Mouse (Mus musculus) ES-E14 (cell line): Measurements from ENCODE around the gene Uaca. TPM values are rescaled to one million over a fixed set of nuclear protein-coding genes. Genes with fewer than 3 reads are reported as not detected.

Experiments
- DNase-seq: peaks from one replicate; pipeline ENCODE4 v3.0.0-alpha.2; 2013; ENCODE audit warnings: low read depth, low spot score
- H3K27ac ChIP-seq: 2 replicates; pipeline ENCODE4 v1.5.1; 2012; ENCODE audit warnings: low read depth, mild to moderate bottlenecking, low read length, moderate library complexity, mixed read lengths; ENCODE audit not compliant: poor library complexity, insufficient read depth, severe bottlenecking
- H3K36me3 ChIP-seq: 2 replicates; pipeline ENCODE4 v1.6.1; 2012; ENCODE audit warnings: mild to moderate bottlenecking, low read length, moderate library complexity, mixed read lengths; ENCODE audit not compliant: control insufficient read depth, poor library complexity, insufficient read depth, severe bottlenecking
- H3K4me1 ChIP-seq, 2 experiments: fragments of 150-350 bp in 1 of 2; sonication (generic) in 1 of 2; 2 replicates each; pipeline ENCODE4 v1.6.1; 2012; ENCODE audit warnings: low read length in 2 of 2, mild to moderate bottlenecking in 1 of 2, mixed read lengths in 1 of 2; ENCODE audit not compliant: control insufficient read depth in 2 of 2, insufficient read depth in 2 of 2, poor library complexity in 1 of 2
- H3K4me3 ChIP-seq, 2 experiments: fragments of 150-350 bp in 1 of 2; sonication (generic) in 1 of 2; 2 replicates each; pipeline ENCODE4 v1.5.1; 2012; ENCODE audit warnings: low read length in 2 of 2, low read depth in 1 of 2, mild to moderate bottlenecking in 1 of 2, mixed read lengths in 1 of 2; ENCODE audit not compliant: insufficient read depth in 1 of 2, poor library complexity in 1 of 2, severe bottlenecking in 1 of 2
- H3K9ac ChIP-seq: 2 replicates; pipeline ENCODE4 v1.6.1; 2012; ENCODE audit warnings: low read depth, mild to moderate bottlenecking, low read length, mixed read lengths; ENCODE audit not compliant: poor library complexity, insufficient read depth, severe bottlenecking
- H3K9me3 ChIP-seq: fragments of 150-350 bp; sonication (generic); 2 replicates; pipeline ENCODE4 v1.6.1; 2012; ENCODE audit warnings: low read depth, mild to moderate bottlenecking, low read length; ENCODE audit not compliant: control insufficient read depth, insufficient read depth
- CHD2 ChIP-seq: IDR thresholded peaks from 2 replicates; pipeline ENCODE4 v1.6.1; 2014; ENCODE audit warnings: mild to moderate bottlenecking, low read depth, low read length, inconsistent platforms
- HCFC1 ChIP-seq: IDR thresholded peaks from 2 replicates; pipeline ENCODE4 v1.6.1; 2012; ENCODE audit warnings: low read length, inconsistent platforms, borderline replicate concordance; ENCODE audit not compliant: insufficient read depth
- MAFK ChIP-seq: IDR thresholded peaks from 2 replicates; pipeline ENCODE4 v1.6.1; 2014; ENCODE audit warnings: mild to moderate bottlenecking, low read depth, low read length, inconsistent platforms; ENCODE audit not compliant: insufficient read depth
- ZC3H11A ChIP-seq: IDR thresholded peaks from 2 replicates; pipeline ENCODE4 v1.6.1; 2012; ENCODE audit warnings: low read depth, mild to moderate bottlenecking, inconsistent platforms, low read length, borderline replicate concordance
- ZNF384 ChIP-seq: IDR thresholded peaks from 2 replicates; pipeline ENCODE4 v1.6.1; 2012; ENCODE audit warnings: low read depth, low read length, inconsistent platforms
- in situ Hi-C, 2 experiments: fragments of 600-800 bp; cut with MboI; formaldehyde crosslinking; loops; one replicate each; pipeline ENCODE4 v1.15.1; 2025; ENCODE audit warnings: low sequenced_read_pairs in 2 of 2, inconsistent platforms in 1 of 2; ENCODE audit not compliant: unreplicated experiment in 2 of 2
- total RNA-seq: library from RNA; depleted of rRNA; stranded (reverse); fragments of 300-350 nt; gene quantifications from 2 replicates; pipeline ENCODE4 v1.2.3, GENCODE M21; 2012

Gene Uaca
- total RNA-seq, 1 experiment, result 22.1 TPM

GRCm38 (mm10) chr9:60800663-60801382 is 6.5 kb downstream of the Uaca start:
- Histone ChIP-seq H3K4me1 (peaks cover 1 to 2% of the 10 kb centered on the region in 2 experiments; a peak in 1 of 4 replicates), H3K36me3 (no peaks in the 10 kb centered on the region), H3K27ac (no peak overlapping the region), H3K9ac (no peak overlapping the region), H3K4me3 (no peak overlapping the region), H3K9me3 (no peaks in the 10 kb centered on the region)
- no peak for TF ChIP-seq ZC3H11A
- no peak for TF ChIP-seq CHD2
- no peak for TF ChIP-seq ZNF384
- TF ChIP-seq HCFC1, result no peak
- TF ChIP-seq MAFK, result no peak
- DNase-seq, result no peak
- in situ Hi-C loops, result no loop called here

DNA sequence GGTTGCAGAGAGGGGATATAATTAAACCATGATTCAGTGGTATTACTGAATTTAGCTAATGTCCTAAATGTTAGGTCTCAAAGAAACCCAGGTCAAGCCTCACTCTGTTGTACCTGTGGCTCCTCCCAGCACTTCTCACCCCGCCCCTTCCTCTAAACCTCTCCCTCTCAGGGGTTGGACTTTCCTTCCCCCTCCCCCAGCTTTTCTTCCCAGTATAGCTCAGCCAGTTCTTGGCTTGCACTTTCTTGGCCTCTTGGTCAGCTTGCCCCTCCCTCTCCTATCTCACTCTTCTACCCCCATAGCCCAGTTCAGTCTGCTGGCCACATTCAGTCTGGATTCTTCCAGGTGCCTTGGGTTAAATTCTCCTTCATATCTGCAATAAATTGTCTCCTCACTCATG is 7.4 kb downstream of the Uaca start:
- H3K36me3 ChIP-seq, result no peaks in the 10 kb centered on the region
- peaks cover 1 to 2% of the 10 kb centered on the region in 2 experiments; a peak in 1 of 4 replicates for H3K4me1 ChIP-seq
- H3K4me3 ChIP-seq, result no peak overlapping the region
- H3K9ac ChIP-seq, result no peak overlapping the region
- H3K27ac ChIP-seq, result no peak overlapping the region
- TF ChIP-seq ZC3H11A, result no peak
- no peak for TF ChIP-seq ZNF384
- TF ChIP-seq MAFK, result no peak
- no peak for TF ChIP-seq CHD2
- no peak for TF ChIP-seq HCFC1
- H3K9me3 ChIP-seq, result no peaks in the 10 kb centered on the region
- DNase-seq, result no peak
- in situ Hi-C loops, result no loop called here

- Histone ChIP-seq H3K9ac (no peak overlapping the region), H3K4me3 (no peak overlapping the region), H3K4me1 (peaks cover 1 to 2% of the 10 kb centered on the region in 2 experiments; a peak in 1 of 4 replicates), H3K36me3 (no peaks in the 10 kb centered on the region), H3K9me3 (no peaks in the 10 kb centered on the region), H3K27ac (no peak overlapping the region)
- in situ Hi-C loops, result no loop called here
- no peak for TF ChIP-seq CHD2
- no peak for TF ChIP-seq HCFC1
- TF ChIP-seq ZC3H11A, result no peak
- no peak for TF ChIP-seq MAFK
- no peak for TF ChIP-seq ZNF384
- DNase-seq, result no peak
These were observed 8.0 kb downstream of the Uaca start for GRCm38 (mm10) chr9:60802341-60802740.

GRCm38 (mm10) chr9:60806021-60806420 is 11.7 kb downstream of the Uaca start:
- no peak overlapping the region for H3K4me3 ChIP-seq
- H3K9me3 ChIP-seq, result no peaks in the 10 kb centered on the region
- H3K36me3 ChIP-seq, result no peaks in the 10 kb centered on the region
- TF ChIP-seq ZNF384 (no peak), HCFC1 (no peak), CHD2 (no peak), ZC3H11A (no peak), MAFK (no peak)
- H3K27ac ChIP-seq, result no peak overlapping the region
- in situ Hi-C loops, result no loop called here
- DNase-seq, result no peak
- H3K4me1 ChIP-seq, result peaks cover 1 to 2% of the 10 kb centered on the region in 2 experiments; a peak in 1 of 4 replicates
- H3K9ac ChIP-seq, result no peak overlapping the region
